Mouse (Mus musculus) cerebellum, postnatal 4 days (tissue): ENCODE results near the gene Bspry.
A peak's percentile ranks its signal among the peaks of the same experiment; 100 is the strongest.

Experiments
- DNase-seq, 2 experiments: peaks; one replicate each; pipeline ENCODE4 v3.0.0; 2022; ENCODE audit warnings: low spot score in 2 of 2, mixed read lengths in 1 of 2

Bspry gene

GRCm38 (mm10) chr4:62515490-62515889, 35.6 kb downstream of the Bspry start:
- no peak for DNase-seq

GRCm38 (mm10) chr4:62516079-62516478, 36.2 kb downstream of the Bspry start:
- DNase-seq: no peak

- DNase-seq: no peak
These were observed 36.7 kb downstream of the Bspry start for GRCm38 (mm10) chr4:62516579-62516978.

GRCm38 (mm10) chr4:62517046-62517445, 37.2 kb downstream of the Bspry start:
- DNase-seq: no peak

- no peak for DNase-seq
These were observed 37.9 kb downstream of the Bspry start for GRCm38 (mm10) chr4:62517538-62518415.

- no peak for DNase-seq
These were observed 38.7 kb downstream of the Bspry start for GRCm38 (mm10) chr4:62518416-62519121.

- DNase-seq: peak in 1 of 2 experiments; percentile 33
These were observed 39.4 kb downstream of the Bspry start for GRCm38 (mm10) chr4:62519122-62519848.

GRCm38 (mm10) chr4:62519849-62520233, 40.0 kb downstream of the Bspry start, which contains the start of gene Alad:
Gene Alad (minus strand): TSS chr4:62519918.
- peak; percentile 51 to 70 for DNase-seq

- DNase-seq: no peak
These were observed 41.1 kb downstream of the Bspry start for GRCm38 (mm10) chr4:62520892-62521400.

GRCm38 (mm10) chr4:62524651-62525488, 45.0 kb downstream of the Bspry start, which contains the start of the genes Pole3 and 4933430I17Rik:
Gene Pole3 (minus strand): TSS chr4:62525068.
Gene 4933430I17Rik (plus strand): TSS chr4:62525369.
- DNase-seq: peak; percentile 88 to 96

GRCm38 (mm10) chr4:62525489-62525811, 45.6 kb downstream of the Bspry start:
- no peak for DNase-seq

GRCm38 (mm10) chr4:62526256-62526655, 46.4 kb downstream of the Bspry start:
- no peak for DNase-seq

- DNase-seq: no peak
These were observed 47.8 kb downstream of the Bspry start for GRCm38 (mm10) chr4:62527655-62528054.

GRCm38 (mm10) chr4:62533729-62534128, 53.9 kb downstream of the Bspry start:
- DNase-seq: no peak

- no peak for DNase-seq
These were observed 61.9 kb downstream of the Bspry start for GRCm38 (mm10) chr4:62541802-62542201.

GRCm38 (mm10) chr4:62543782-62544181, 63.9 kb downstream of the Bspry start:
- no peak for DNase-seq

- DNase-seq: no peak
These were observed 64.9 kb downstream of the Bspry start for GRCm38 (mm10) chr4:62544801-62545200.
